Mouse (Mus musculus): Measurements from ENCODE around the gene Chchd2.
"Not testable (repeated sequence)": the region's sequence is repeated elsewhere in the genome, so short reads cannot be mapped to it uniquely, and the experiment has no call there.

Chchd2 gene
- long read RNA-seq, experiment 1, transcript Chchd2-201 (4 exons, 915 nt), result major isoform, 1,997 of 2,006 reads
- long read RNA-seq, experiment 1, partial matches to known transcripts, result 2 of 2,006 reads
- long read RNA-seq, experiment 1, other reads (novel, unspliced or antisense), result 7 of 2,006 reads
- long read RNA-seq, experiment 2, transcript Chchd2-201 (4 exons, 915 nt), result major isoform, 2,289 of 2,301 reads
- long read RNA-seq, experiment 2, partial matches to known transcripts, result 7 of 2,301 reads
- long read RNA-seq, experiment 2, other reads (novel, unspliced or antisense), result 5 of 2,301 reads

GRCm38 (mm10) chr5:129886911-129887636 lies at the start of gene Chchd2:
TSS of gene Chchd2 (minus strand) at chr5:129887470.
- intact Hi-C loops (cut with DNase I), result no loop called here

- intact Hi-C loops (cut with DNase I), result no loop called here
Measured at GRCm38 (mm10) chr5:129936941-129937340, 49.7 kb upstream of the Chchd2 start.

- intact Hi-C loops (cut with DNase I), result no loop called here
Measured at GRCm38 (mm10) chr5:129929924-129930855, 42.9 kb upstream of the Chchd2 start.

- intact Hi-C loops (cut with DNase I), result no loop called here
Measured at GRCm38 (mm10) chr5:129925933-129926332, 38.7 kb upstream of the Chchd2 start.

GRCm38 (mm10) chr5:129924820-129925452 lies 37.7 kb upstream of the Chchd2 start:
- intact Hi-C loops (cut with DNase I), result no loop called here

- intact Hi-C loops (cut with DNase I), result no loop called here
Measured at GRCm38 (mm10) chr5:129921972-129922371, 34.7 kb upstream of the Chchd2 start.

- intact Hi-C loops (cut with DNase I), result loop anchor here (5.0 kb wide), 1 partner anchor 78 kb away; no protein-coding TSS in a partner anchor
Measured at GRCm38 (mm10) chr5:129919320-129919719, 32.0 kb upstream of the Chchd2 start.

- intact Hi-C loops (cut with DNase I), result loop anchor here (5.0 kb wide), 1 partner anchor 79 kb away; no protein-coding TSS in a partner anchor
Measured at GRCm38 (mm10) chr5:129918752-129919151, 31.5 kb upstream of the Chchd2 start.

GRCm38 (mm10) chr5:129918065-129918651 lies 30.9 kb upstream of the Chchd2 start:
- intact Hi-C loops (cut with DNase I), result loop anchor here (5.0 kb wide), 1 partner anchor 79 kb away; no protein-coding TSS in a partner anchor

- intact Hi-C loops (cut with DNase I), result loop anchor here (5.0 kb wide), 1 partner anchor 82 kb away; no protein-coding TSS in a partner anchor
Measured at GRCm38 (mm10) chr5:129915491-129915890, 28.2 kb upstream of the Chchd2 start.

GRCm38 (mm10) chr5:129914024-129914423 lies 26.8 kb upstream of the Chchd2 start:
- intact Hi-C loops (cut with DNase I), result no loop called here

GRCm38 (mm10) chr5:129909591-129909990 lies 22.3 kb upstream of the Chchd2 start:
- intact Hi-C loops (cut with DNase I), result no loop called here

- intact Hi-C loops (cut with DNase I), result no loop called here
Measured at GRCm38 (mm10) chr5:129909147-129909546, 21.9 kb upstream of the Chchd2 start.

- intact Hi-C loops (cut with DNase I), result no loop called here
Measured at GRCm38 (mm10) chr5:129908242-129908965, 21.1 kb upstream of the Chchd2 start, which contains the start of gene Nupr1l. TSS of gene Nupr1l (plus strand) at chr5:129908540.

- intact Hi-C loops (cut with DNase I), result no loop called here
Measured at GRCm38 (mm10) chr5:129907775-129908174, 20.5 kb upstream of the Chchd2 start.

- intact Hi-C loops (cut with DNase I), result no loop called here
Measured at GRCm38 (mm10) chr5:129898449-129898848, 11.2 kb upstream of the Chchd2 start, which contains the start of gene Phkg1. TSS of gene Phkg1 (minus strand) at chr5:129898549.

GRCm38 (mm10) chr5:129895198-129896088 lies 8.2 kb upstream of the Chchd2 start, which contains the start of gene Zbed5:
TSS of gene Zbed5 (plus strand) at chr5:129895723.
- intact Hi-C loops (cut with DNase I), result no loop called here

- intact Hi-C loops (cut with DNase I), result not testable (repeated sequence)
Measured at GRCm38 (mm10) chr5:129890390-129890789, 3.1 kb upstream of the Chchd2 start.
